Mouse (Mus musculus) myocyte (in vitro differentiated cells): ENCODE measurements around the gene Med15. TPM values are rescaled to one million over a fixed set of nuclear protein-coding genes. Genes with fewer than 3 reads are reported as not detected.

ENCODE experiments used
- H3K27me3 ChIP-seq: one replicate; pipeline ENCODE4 v1.6.1; 2011; ENCODE audit not compliant: control insufficient read depth, insufficient read depth, insufficient read length
- H3K36me3 ChIP-seq: one replicate; pipeline ENCODE4 v1.6.1; 2011; ENCODE audit not compliant: control insufficient read depth, insufficient read depth
- H3K4me2 ChIP-seq: one replicate; pipeline ENCODE4 v1.6.1; 2011; ENCODE audit warnings: low read depth, control low read depth
- H3K4me3 ChIP-seq: one replicate; pipeline ENCODE4 v1.5.1; 2011; ENCODE audit warnings: mild to moderate bottlenecking, control low read depth, moderate library complexity
- H3K79me2 ChIP-seq: one replicate; pipeline ENCODE4 v1.6.1; 2011; ENCODE audit not compliant: control insufficient read depth, insufficient read depth
- H3ac ChIP-seq: one replicate; pipeline ENCODE4 v1.6.1; 2011; ENCODE audit not compliant: control insufficient read depth, insufficient read length
- CEBPB ChIP-seq: IDR thresholded peaks from 2 replicates; pipeline ENCODE4 v1.6.1; 2011; ENCODE audit warnings: mild to moderate bottlenecking, moderate library complexity; ENCODE audit not compliant: poor library complexity, insufficient read depth, severe bottlenecking
- E2F4 ChIP-seq: IDR thresholded peaks from one replicate; pipeline ENCODE4 v1.6.1; 2011; ENCODE audit warnings: mild to moderate bottlenecking, control low read depth, moderate library complexity; ENCODE audit not compliant: insufficient read depth
- MAX ChIP-seq: IDR thresholded peaks from one replicate; pipeline ENCODE4 v1.6.1; 2011; ENCODE audit warnings: low read depth, mild to moderate bottlenecking, control low read depth
- MYOD1 ChIP-seq, 3 experiments: IDR thresholded peaks; one replicate each; pipeline ENCODE4 v1.6.1; 2011; ENCODE audit warnings: control low read depth in 2 of 3, low read depth in 2 of 3, mild to moderate bottlenecking in 2 of 3, moderate library complexity in 1 of 3; ENCODE audit not compliant: insufficient read length in 2 of 3, control insufficient read depth in 1 of 3
- MYOG ChIP-seq, 3 experiments: IDR thresholded peaks; one replicate each; pipeline ENCODE4 v1.6.1; 2011; ENCODE audit warnings: control low read depth in 2 of 3, low read depth in 2 of 3, mild to moderate bottlenecking in 2 of 3; ENCODE audit not compliant: insufficient read length in 2 of 3, control insufficient read depth in 1 of 3, insufficient read depth in 1 of 3
- POLR2A ChIP-seq: IDR thresholded peaks from one replicate; pipeline ENCODE4 v1.6.1; 2011; ENCODE audit warnings: low read depth, mild to moderate bottlenecking, control low read depth, moderate library complexity; ENCODE audit not compliant: insufficient read length
- POLR2AphosphoS2 ChIP-seq: IDR thresholded peaks from one replicate; pipeline ENCODE4 v1.6.1; 2011; ENCODE audit warnings: low read depth, control low read depth; ENCODE audit not compliant: insufficient read length
- REST ChIP-seq: IDR thresholded peaks from one replicate; pipeline ENCODE4 v1.6.1; 2011; ENCODE audit warnings: mild to moderate bottlenecking, control low read depth, moderate library complexity; ENCODE audit not compliant: insufficient read depth, insufficient read length
- SRF ChIP-seq: IDR thresholded peaks from one replicate; pipeline ENCODE4 v1.6.1; 2011; ENCODE audit warnings: low read depth; ENCODE audit not compliant: control insufficient read depth, insufficient read length
- TCF12 ChIP-seq: IDR thresholded peaks from one replicate; pipeline ENCODE4 v1.6.1; 2011; ENCODE audit warnings: mild to moderate bottlenecking, control low read depth; ENCODE audit not compliant: poor library complexity, insufficient read depth, severe bottlenecking
- TCF3 ChIP-seq: IDR thresholded peaks from one replicate; pipeline ENCODE4 v1.6.1; 2011; ENCODE audit warnings: low read depth, control low read depth; ENCODE audit not compliant: insufficient read length
- USF1 ChIP-seq: IDR thresholded peaks from one replicate; pipeline ENCODE4 v1.6.1; 2011; ENCODE audit warnings: low read depth, mild to moderate bottlenecking, control low read depth, moderate library complexity
- polyA plus RNA-seq: library from polyadenylated mRNA; unstranded; fragments of >200 nt; fragmentation: generic; extraction: Trizol; gene quantifications from one replicate; pipeline ENCODE4 v1.2.1, GENCODE M21; 2012; ENCODE audit warnings: missing spikeins

Med15 gene
- polyA plus RNA-seq, 1 experiment, result 42.9 TPM

GRCm38 (mm10) chr16:17605684-17606083 is 127.0 kb downstream of the Med15 start:
- Histone ChIP-seq H3K4me2 (no peak overlapping the region), H3K27me3 (no peaks in the 10 kb centered on the region), H3K4me3 (no peak overlapping the region), H3K79me2 (no peaks in the 10 kb centered on the region), H3ac (no peak overlapping the region), H3K36me3 (no peaks in the 10 kb centered on the region)
- no peak for TF ChIP-seq POLR2A
- TF ChIP-seq TCF12, result no peak
- TF ChIP-seq E2F4, result no peak
- TF ChIP-seq CEBPB, result no peak
- no peak for TF ChIP-seq USF1
- no peak for TF ChIP-seq MYOG (IDR thresholded peaks at IDR 0.05; ENCODE audit: control insufficient read depth in 1 of 3, insufficient read depth in 1 of 3, insufficient read length in 2 of 3, low read depth in 2 of 3)
- no peak for TF ChIP-seq POLR2AphosphoS2
- no peak for TF ChIP-seq MAX
- no peak for TF ChIP-seq REST
- no peak for TF ChIP-seq TCF3
- no peak for TF ChIP-seq SRF
- TF ChIP-seq MYOD1 (IDR thresholded peaks at IDR 0.05; ENCODE audit: control insufficient read depth in 1 of 3, insufficient read length in 2 of 3, low read depth in 2 of 3), result no peak

GRCm38 (mm10) chr16:17604941-17605340 is 127.8 kb downstream of the Med15 start:
- Histone ChIP-seq H3K36me3 (no peaks in the 10 kb centered on the region), H3ac (no peak overlapping the region), H3K4me2 (no peak overlapping the region), H3K79me2 (no peaks in the 10 kb centered on the region), H3K27me3 (no peaks in the 10 kb centered on the region), H3K4me3 (no peak overlapping the region)
- TF ChIP-seq POLR2A (no peak), REST (no peak), TCF3 (no peak), SRF (no peak), MYOG (IDR thresholded peaks at IDR 0.05; ENCODE audit: control insufficient read depth in 1 of 3, insufficient read depth in 1 of 3, insufficient read length in 2 of 3, low read depth in 2 of 3) (no peak)

Other genes starting within 250 kb of the Med15 start
- gene Aifm3, start 243.3 kb downstream of the Med15 start, polyA plus RNA-seq, result 0.02 TPM
- gene Lztr1, start 224.2 kb downstream of the Med15 start, polyA plus RNA-seq, result 84.7 TPM
- 42.6 TPM for gene Thap7, start 201.8 kb downstream of the Med15 start, polyA plus RNA-seq
- gene Lrrc74b, start 171.6 kb downstream of the Med15 start, polyA plus RNA-seq, result 0.08 TPM
- gene P2rx6, start 171.0 kb downstream of the Med15 start, polyA plus RNA-seq, result 3.3 TPM
- gene Slc7a4, start 149.7 kb downstream of the Med15 start, polyA plus RNA-seq, result 1.1 TPM
- gene Smpd4, start 113.5 kb downstream of the Med15 start, polyA plus RNA-seq, result 15.2 TPM
- gene Ccdc74a, start 86.4 kb downstream of the Med15 start, polyA plus RNA-seq, result 1.5 TPM
- 107 TPM for gene Klhl22, start 26.7 kb upstream of the Med15 start, polyA plus RNA-seq
- 25.9 TPM for gene Scarf2, start 64.4 kb upstream of the Med15 start, polyA plus RNA-seq
- gene B830017H08Rik, start 100.2 kb upstream of the Med15 start, polyA plus RNA-seq, result 0.02 TPM
- gene Car15, start 105.5 kb upstream of the Med15 start, polyA plus RNA-seq, result 1.2 TPM
- gene Gm20518, start 158.8 kb upstream of the Med15 start, polyA plus RNA-seq, result 0.08 TPM
- 0.07 TPM for gene Tssk1, start 161.3 kb upstream of the Med15 start, polyA plus RNA-seq
- gene Dgcr2, start 165.7 kb upstream of the Med15 start, polyA plus RNA-seq, result 42.8 TPM
- 0.07 TPM for gene Tssk2, start 165.7 kb upstream of the Med15 start, polyA plus RNA-seq
- 17.4 TPM for gene Ess2, start 178.5 kb upstream of the Med15 start, polyA plus RNA-seq
- not detected for gene Gsc2, start 182.2 kb upstream of the Med15 start, polyA plus RNA-seq
- 72.5 TPM for gene Slc25a1, start 195.3 kb upstream of the Med15 start, polyA plus RNA-seq
- not detected for gene Vpreb2, start 247.5 kb upstream of the Med15 start, polyA plus RNA-seq